Mouse (Mus musculus) bone marrow macrophage, adult 2 months (primary cell): ENCODE measurements at regions not wholly inside any gene's neighbourhood (a gene's known extent, or its start where the extent isn't known, plus 50 kb on each side); places are given as distances from the start of the nearest gene placed in this dataset.

ENCODE experiments used
- CTCF ChIP-seq: IDR thresholded peaks from 2 replicates; pipeline ENCODE4 v1.5.1; 2012; ENCODE audit warnings: low read depth, mild to moderate bottlenecking, low read length, moderate library complexity
- POLR2A ChIP-seq: IDR thresholded peaks from 2 replicates; pipeline ENCODE4 v1.6.1; 2012; ENCODE audit warnings: mild to moderate bottlenecking, low read depth, low read length, borderline replicate concordance

DNA sequence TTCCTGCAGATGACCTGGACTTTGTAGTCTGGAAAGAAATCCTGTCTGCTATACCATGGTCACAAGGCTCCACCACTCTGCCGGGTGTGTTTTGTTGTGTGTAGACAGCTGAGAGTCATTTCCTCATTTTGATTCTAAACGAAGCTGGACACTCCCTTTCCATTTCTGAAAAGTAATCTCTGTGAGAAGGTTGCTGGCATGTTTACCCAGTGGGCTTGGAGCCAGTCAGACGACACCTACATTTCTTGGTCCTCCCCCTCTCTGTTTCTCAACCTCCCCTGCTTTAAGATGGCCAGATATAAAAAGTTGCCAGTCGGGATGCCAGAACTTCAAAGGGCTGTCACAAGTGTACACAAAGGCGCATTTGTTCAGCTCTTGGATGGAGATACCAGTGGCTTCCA lies 100.8 kb upstream of the Agr3 start:
- TF ChIP-seq CTCF (no peak), POLR2A (no peak)
